Mouse (Mus musculus) spleen, postnatal 4 days (tissue): ENCODE measurements around the gene Inpp4b.

Experiments
- DNase-seq, 2 experiments: peaks; one replicate each; pipeline ENCODE4 v3.0.0; 2022; ENCODE audit warnings: low spot score in 2 of 2

Gene Inpp4b

GRCm38 (mm10) chr8:81466776-81467175, 124.4 kb downstream of the Inpp4b start:
- no peak for DNase-seq

DNA sequence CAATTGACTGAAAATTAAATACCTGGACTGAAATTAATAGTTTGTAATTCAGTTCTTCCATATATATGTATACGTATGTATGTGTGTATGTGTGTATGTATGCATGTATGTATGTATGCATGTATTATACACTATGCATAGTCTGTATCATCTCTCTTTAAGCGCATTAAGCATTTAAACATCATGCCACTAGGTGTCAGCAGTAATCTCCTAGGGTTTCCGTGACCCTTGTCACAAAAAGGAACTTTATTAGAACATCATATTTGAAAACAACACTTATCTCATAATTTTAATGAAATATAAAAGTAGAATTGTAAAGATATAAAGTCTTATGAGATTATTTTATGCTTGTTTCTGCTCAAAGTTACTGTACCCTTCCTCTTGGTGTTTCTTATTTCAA, 136.3 kb downstream of the Inpp4b start:
- DNase-seq, result no peak

DNA sequence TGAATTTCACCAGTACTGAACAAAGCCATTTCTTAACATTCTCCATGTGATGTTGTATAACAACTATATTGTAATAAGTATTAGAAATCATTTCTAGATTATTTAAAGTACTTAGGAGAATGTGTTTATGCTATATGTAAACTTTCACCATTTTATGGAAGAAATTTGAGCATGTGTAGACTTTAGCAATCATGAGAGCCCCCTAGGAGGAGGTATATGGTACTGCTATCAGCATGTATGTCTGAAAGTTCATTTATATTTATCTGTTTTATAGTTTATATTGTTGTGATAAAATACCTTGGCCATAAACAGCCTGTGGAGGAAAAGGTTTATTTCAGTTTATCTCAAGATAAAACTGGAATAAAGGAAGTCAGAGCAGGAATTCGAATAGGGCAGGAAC, 141.5 kb downstream of the Inpp4b start:
- no peak for DNase-seq

DNA sequence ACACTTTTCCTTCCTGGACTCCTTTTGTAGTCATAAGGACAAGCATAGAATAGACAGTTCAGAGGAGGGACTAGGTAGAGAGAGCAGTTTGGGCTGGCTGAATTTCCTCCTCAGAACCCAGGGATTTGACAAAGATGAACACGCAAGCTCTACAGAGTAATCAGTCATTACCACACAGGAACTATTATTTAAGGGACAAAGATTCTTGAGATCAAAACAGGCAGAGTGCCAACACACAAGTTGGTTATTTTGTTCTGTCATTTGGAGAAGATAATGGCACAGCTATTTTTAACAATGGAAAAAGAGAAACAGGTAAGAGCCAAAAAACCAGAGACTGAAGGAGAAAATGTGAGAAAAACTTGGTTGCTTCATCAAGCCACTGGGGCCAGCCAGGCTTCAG, 143.3 kb downstream of the Inpp4b start:
- DNase-seq, result no peak

DNA sequence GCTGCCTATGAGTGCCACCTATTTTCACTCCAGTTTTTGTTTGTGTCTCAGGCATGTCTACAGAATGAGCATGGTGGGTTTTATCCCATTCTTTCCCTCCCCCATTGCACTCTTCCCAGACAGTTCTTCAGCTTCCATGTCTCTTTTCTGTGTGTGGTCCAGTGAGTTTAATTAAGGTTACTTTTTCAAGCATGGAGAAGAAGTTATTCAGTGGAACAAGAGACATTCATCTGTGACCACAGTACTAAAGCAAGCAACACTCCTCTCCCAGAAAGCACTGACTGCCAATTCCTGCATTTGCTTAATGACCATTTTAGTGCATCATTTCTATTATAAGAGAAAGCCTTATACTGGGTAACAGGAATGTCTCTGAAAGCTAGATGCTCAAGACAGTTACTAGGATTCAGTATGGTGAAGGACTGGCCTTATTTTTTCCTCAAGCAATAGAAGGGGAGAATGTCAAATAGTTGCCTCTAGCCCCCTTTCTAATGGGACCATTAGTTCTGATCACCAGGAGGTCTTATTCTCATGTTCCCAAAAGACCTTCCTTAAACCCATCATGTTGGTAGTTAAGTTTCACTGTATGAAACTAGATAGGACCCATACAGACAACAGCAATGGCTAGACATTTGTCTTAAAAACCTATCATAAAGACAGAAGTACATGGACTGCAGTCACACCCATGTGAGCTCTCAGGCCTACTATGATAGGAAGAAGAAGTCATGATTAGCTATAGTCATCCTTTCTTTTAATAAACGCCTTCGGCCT, 147.7 kb downstream of the Inpp4b start:
- no peak for DNase-seq

GRCm38 (mm10) chr8:81491097-81491705, 148.8 kb downstream of the Inpp4b start:
- no peak for DNase-seq

DNA sequence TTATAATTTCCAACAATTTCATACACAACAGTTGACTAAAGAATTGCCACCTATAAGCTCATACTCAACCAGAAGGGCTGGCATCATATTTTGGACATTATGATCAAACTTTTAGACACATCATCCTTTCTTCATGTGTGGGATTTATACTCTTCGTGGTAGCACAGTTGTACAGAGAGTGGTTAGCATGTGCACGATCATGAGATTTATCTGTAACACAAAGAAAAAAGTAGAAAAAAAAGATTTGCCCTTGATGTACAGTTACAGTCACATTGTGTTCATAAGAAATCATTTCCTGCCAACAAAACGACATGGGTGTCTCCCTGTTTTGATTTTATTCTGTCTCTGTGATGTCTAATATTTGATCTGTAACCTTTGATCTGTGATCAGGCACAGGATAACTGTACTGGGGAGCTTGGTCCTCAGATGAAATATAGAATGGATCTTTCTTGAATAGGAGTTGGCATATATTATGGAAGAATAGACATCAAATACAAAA, 149.4 kb downstream of the Inpp4b start:
- DNase-seq, result no peak

GRCm38 (mm10) chr8:81494823-81495222, 152.5 kb downstream of the Inpp4b start:
- no peak for DNase-seq

DNA sequence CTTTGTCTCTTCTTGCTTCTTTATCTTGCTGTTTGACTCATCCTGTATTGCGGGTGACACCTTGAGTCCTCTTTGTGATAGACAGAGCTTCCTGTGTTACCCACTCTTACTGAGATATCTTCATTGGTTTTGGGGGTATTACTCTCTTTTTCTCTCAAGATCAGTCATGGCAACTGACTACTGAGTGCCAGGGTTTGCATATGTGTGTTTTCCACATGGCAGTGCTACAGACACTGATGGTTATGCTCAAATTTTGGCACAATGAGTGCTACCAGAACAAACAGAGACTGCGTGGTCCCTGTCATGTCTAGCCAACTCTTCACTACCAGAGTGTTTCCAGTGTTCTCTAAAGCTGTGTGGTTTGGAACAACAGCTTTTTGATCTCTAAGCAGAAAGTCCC, 155.3 kb downstream of the Inpp4b start:
- no peak for DNase-seq

DNA sequence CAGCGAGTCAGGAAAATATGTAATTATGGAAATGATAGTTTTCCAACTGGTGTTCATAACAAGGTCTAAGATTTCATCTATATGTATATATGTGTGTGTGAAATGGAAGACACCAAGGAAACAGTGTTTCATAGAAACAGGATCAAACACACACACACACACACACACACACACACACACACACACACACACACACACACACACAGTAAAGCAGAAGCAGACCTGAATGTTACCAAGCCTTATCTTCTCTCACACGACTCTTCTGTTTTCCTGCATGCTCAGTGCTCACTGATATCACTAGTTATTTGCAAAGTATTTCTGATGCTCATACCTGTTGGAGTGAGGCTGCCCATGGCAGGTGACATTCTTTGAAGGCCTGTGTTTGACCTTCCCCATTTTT, 159.9 kb downstream of the Inpp4b start:
- DNase-seq, result no peak

- DNase-seq, result no peak
These were observed 160.6 kb downstream of the Inpp4b start for GRCm38 (mm10) chr8:81502982-81503381.

DNA sequence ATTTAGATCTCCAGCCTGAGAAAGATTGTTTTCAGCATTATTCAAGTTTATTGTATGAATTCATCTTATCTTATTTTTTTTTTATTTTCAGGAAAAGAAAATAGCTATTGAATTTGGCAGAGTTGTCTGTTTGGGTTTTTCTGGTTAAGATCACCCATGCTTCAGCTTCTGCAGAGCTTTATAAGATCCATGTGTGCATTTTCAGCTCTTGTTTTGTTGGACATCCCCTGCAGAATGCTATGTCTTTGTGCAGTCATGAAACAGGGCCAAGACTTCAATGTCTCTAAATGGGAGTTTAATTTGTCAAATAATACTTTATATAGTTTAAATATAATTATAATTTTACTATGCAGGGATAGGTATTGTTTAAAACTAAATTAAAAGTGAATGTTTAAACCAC, 170.5 kb downstream of the Inpp4b start:
- no peak for DNase-seq

GRCm38 (mm10) chr8:81514425-81514824, 172.1 kb downstream of the Inpp4b start:
- no peak for DNase-seq

- DNase-seq, result no peak
These were observed 179.7 kb downstream of the Inpp4b start for GRCm38 (mm10) chr8:81522085-81522484.

DNA sequence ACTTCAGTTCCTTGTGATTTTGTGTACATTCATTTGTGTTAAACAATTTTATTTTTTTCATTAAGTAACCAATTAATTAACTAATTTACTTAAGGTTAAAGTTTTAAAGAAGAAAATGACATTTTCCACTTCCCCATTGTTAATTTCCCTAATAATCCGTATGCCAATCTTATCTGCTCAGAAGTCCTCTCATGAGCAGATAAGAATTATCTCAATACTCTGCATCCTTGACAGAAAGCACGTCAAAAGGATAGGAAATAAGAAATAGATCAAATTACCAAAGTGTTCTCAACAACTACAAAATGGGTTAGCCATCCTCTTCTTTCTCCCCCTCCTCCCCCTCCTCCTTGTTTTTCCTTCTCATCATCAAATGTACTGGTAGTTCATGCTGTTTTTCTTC, 182.2 kb downstream of the Inpp4b start:
- DNase-seq, result no peak

GRCm38 (mm10) chr8:81527661-81528060, 185.3 kb downstream of the Inpp4b start:
- no peak for DNase-seq

- no peak for DNase-seq
These were observed 196.0 kb downstream of the Inpp4b start for GRCm38 (mm10) chr8:81538310-81538709.

DNA sequence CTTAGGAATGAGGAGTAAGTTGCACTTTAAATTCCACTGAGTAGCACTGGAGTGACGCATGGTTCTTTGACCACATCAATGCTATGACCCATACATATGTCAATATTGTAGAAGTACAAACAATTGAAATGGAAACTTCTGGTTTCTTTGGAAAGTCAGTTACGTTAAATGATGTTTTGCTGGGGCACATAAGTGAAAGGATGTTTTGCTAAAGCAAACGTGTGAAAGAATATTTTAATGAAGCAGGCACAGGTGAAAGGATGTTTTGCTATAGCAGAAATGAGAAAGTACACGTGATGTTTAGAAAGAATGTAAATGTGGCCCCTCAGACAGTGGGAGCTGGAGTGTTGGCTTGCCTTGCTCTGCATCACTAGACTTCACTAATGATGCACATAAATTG, 216.2 kb downstream of the Inpp4b start:
- DNase-seq, result no peak

GRCm38 (mm10) chr8:81562405-81562804, 220.0 kb downstream of the Inpp4b start:
- DNase-seq, result no peak

GRCm38 (mm10) chr8:81565484-81565883, 223.1 kb downstream of the Inpp4b start:
- DNase-seq, result no peak

GRCm38 (mm10) chr8:81572319-81573104, 230.2 kb downstream of the Inpp4b start:
- DNase-seq, result no peak

DNA sequence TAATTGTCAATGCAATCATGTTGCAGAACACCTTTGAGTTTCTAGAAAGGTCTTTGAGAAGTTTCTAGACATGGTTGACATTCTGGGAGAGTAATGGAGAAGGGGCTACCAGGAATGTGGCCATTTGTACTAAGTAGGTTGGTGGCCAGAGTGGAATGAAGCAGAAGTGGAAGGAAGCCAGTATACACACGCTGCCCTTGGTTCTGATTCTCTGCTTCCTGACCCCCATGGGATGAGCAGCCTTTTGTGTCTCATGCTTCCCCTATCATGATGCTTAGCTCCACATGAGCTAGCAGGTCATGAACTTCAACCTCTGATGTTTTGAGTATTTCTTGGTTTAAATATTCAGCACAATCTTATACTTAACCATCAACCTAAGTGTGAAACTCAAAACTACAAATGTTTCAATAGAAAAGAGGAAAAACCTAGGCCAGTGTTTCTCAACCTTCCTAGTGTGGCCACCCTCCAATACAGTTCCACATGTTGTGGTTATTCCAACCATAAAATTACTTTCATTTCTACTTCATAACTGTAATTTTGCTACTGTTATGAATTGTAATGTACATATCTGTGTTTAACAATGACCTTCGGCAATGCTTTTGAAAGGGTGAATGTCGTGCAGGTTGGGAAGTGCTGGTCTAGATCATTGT, 233.0 kb downstream of the Inpp4b start:
- no peak for DNase-seq
